Mouse (Mus musculus) intestine, embryonic 15.5 days (tissue): ENCODE measurements around the gene Rdh19. TPM values are rescaled to one million over a fixed set of nuclear protein-coding genes. Genes with fewer than 3 reads are reported as not detected.

ENCODE experiments used
- ATAC-seq: fragments of 200-750 bp; cut with Nextera tagmentation; 2 replicates; pipeline ENCODE4 v1.8.0; 2017; ENCODE audit warnings: moderate TSS enrichment, moderate library complexity
- H3K27ac ChIP-seq: fragments of 300-500 bp; sonication (generic); 2 replicates; pipeline ENCODE4 v1.5.1; 2015; ENCODE audit warnings: mild to moderate bottlenecking, inconsistent platforms
- H3K27me3 ChIP-seq: fragments of 300-500 bp; sonication (generic); replicated peaks from 2 replicates; pipeline ENCODE4 v1.6.1; 2015; ENCODE audit warnings: inconsistent platforms
- H3K36me3 ChIP-seq: fragments of 300-500 bp; sonication (generic); 2 replicates; pipeline ENCODE4 v1.6.1; 2015; ENCODE audit warnings: inconsistent platforms
- H3K4me1 ChIP-seq: fragments of 300-500 bp; sonication (generic); replicated peaks from 2 replicates; pipeline ENCODE4 v1.6.1; 2015; ENCODE audit warnings: inconsistent platforms
- H3K4me2 ChIP-seq: fragments of 300-500 bp; sonication (generic); replicated peaks from 2 replicates; pipeline ENCODE4 v1.6.1; 2015; ENCODE audit warnings: mild to moderate bottlenecking, inconsistent platforms
- H3K4me3 ChIP-seq: fragments of 300-500 bp; sonication (generic); replicated peaks from 2 replicates; pipeline ENCODE4 v1.5.1; 2015; ENCODE audit warnings: inconsistent platforms
- H3K9ac ChIP-seq: fragments of 300-500 bp; sonication (generic); 2 replicates; pipeline ENCODE4 v1.6.1; 2015; ENCODE audit warnings: inconsistent platforms
- H3K9me3 ChIP-seq: fragments of 300-500 bp; sonication (generic); 2 replicates; pipeline ENCODE4 v1.6.1; 2016; ENCODE audit warnings: inconsistent platforms
- polyA plus RNA-seq: library from polyadenylated mRNA; unstranded; fragments of >200 nt; fragmentation: Nextera tagmentation; extraction: Ambion mirVana; gene quantifications from 2 replicates; pipeline ENCODE4 v1.2.1, GENCODE M21; 2015

The Rdh19 gene
- polyA plus RNA-seq, 1 experiment from 2014 or later, result not detected

DNA sequence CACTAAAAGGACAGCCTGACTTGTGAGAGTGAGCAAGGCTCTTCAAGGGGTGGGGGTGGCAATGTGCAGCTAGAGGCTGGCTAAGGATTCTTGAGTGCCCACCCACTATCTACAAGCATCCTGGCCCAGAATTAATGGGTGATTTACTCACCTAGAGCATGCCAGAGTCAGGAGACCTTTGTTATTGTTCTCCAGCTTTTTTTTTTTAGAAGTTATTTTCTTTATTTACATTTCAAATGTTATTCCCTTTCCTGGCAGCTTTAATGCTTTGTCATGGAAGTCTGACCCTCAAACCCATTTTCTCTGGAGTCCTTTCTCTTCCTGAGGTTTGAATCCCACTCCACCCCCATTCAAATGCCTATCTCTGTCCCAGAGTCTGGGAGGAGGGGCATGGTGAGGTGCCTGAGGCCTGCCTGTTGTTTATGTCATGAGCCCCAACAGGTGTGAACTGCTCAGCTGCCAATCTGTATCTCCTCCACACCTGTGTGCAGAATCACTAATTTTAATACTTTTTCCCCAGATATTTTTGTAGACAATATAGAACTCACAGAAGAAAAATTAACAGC, 57.7 kb downstream of the Rdh19 start:
- no peak for ATAC-seq
- H3K9ac ChIP-seq, result no peak overlapping the region
- H3K27ac ChIP-seq, result no peak overlapping the region
- H3K4me1 ChIP-seq, result 0 out of 2 replicates have a peak, but pooled peaks cover 4% of the 10 kb centered on the region
- no peaks in the 10 kb centered on the region for H3K36me3 ChIP-seq
- H3K4me3 ChIP-seq, result no peak overlapping the region
- no peaks in the 10 kb centered on the region for H3K27me3 ChIP-seq
- no peak overlapping the region for H3K4me2 ChIP-seq
- no peaks in the 10 kb centered on the region for H3K9me3 ChIP-seq

Other genes starting within 250 kb of the Rdh19 start
- gene Lrp1, start 228.8 kb upstream of the Rdh19 start, polyA plus RNA-seq, result 67.2 and 77.1 TPM in 2 replicates
- 37.7 and 39.9 TPM in 2 replicates for gene Stat6, start 206.9 kb upstream of the Rdh19 start, polyA plus RNA-seq
- 5.7 and 6.9 TPM in 2 replicates for gene Nemp1, start 183.0 kb upstream of the Rdh19 start, polyA plus RNA-seq
- 8.3 and 8.7 TPM in 2 replicates for gene Nab2, start 181.4 kb upstream of the Rdh19 start, polyA plus RNA-seq
- 33.8 and 36.7 TPM in 2 replicates for gene Myo1a, start 144.8 kb upstream of the Rdh19 start, polyA plus RNA-seq
- gene Tac2, start 125.5 kb upstream of the Rdh19 start, polyA plus RNA-seq, result 2.3 and 4.1 TPM in 2 replicates
- gene Zbtb39, start 110.4 kb upstream of the Rdh19 start, polyA plus RNA-seq, result 2.6 and 2.7 TPM in 2 replicates
- gene Gpr182, start 98.2 kb upstream of the Rdh19 start, polyA plus RNA-seq, result 1.8 and 2.0 TPM in 2 replicates
- gene Rdh1, start 90.2 kb upstream of the Rdh19 start, polyA plus RNA-seq, result 0.04 TPM in 1 of 2 replicates, not detected in the other
- gene Rdh16f1, start 90.1 kb upstream of the Rdh19 start, polyA plus RNA-seq, result 0.19 TPM in 1 of 2 replicates, not detected in the other
- gene Rdh9, start 73.5 kb upstream of the Rdh19 start, polyA plus RNA-seq, result 0.13 TPM in 1 of 2 replicates, not detected in the other
- not detected in 2 replicates for gene Rdh16, start 48.8 kb upstream of the Rdh19 start, polyA plus RNA-seq
- gene Rdh16f2, start 16.5 kb downstream of the Rdh19 start, polyA plus RNA-seq, result 0.19 and 0.34 TPM in 2 replicates
- gene Rdh7, start 38.9 kb downstream of the Rdh19 start, polyA plus RNA-seq, result 0.35 and 0.63 TPM in 2 replicates
- 0.16 and 0.26 TPM in 2 replicates for gene Sdr9c7, start 48.6 kb downstream of the Rdh19 start, polyA plus RNA-seq
- 0.38 and 0.48 TPM in 2 replicates for gene Hsd17b6, start 157.7 kb downstream of the Rdh19 start, polyA plus RNA-seq
- 67.9 and 73.0 TPM in 2 replicates for gene Prim1, start 165.2 kb downstream of the Rdh19 start, polyA plus RNA-seq
- 779 and 830 TPM in 2 replicates for gene Naca, start 185.6 kb downstream of the Rdh19 start, polyA plus RNA-seq
- gene Ptges3, start 209.0 kb downstream of the Rdh19 start, polyA plus RNA-seq, result 482 and 586 TPM in 2 replicates
- 3,029 and 3,109 TPM in 2 replicates for gene Atp5b, start 233.3 kb downstream of the Rdh19 start, polyA plus RNA-seq
- 11.7 and 12.5 TPM in 2 replicates for gene Baz2a, start 241.6 kb downstream of the Rdh19 start, polyA plus RNA-seq